Comparison of ENCODE assay signal across 23 mouse cellular contexts in genomic region chr13:17773112-17773511, GRCm38 (mm10). TPM values are rescaled to one million over a fixed set of nuclear protein-coding genes. Genes with fewer than 3 reads are reported as not detected.
DNase-seq lines count a peak whose midpoint lies in the region; ATAC-seq and TF ChIP-seq lines count a peak whose summit lies in the region.
"Had no signal": no experiment of that assay in that cellular context is flagged by ENCODE, and none has a peak within 500 bp of the region (broad histone marks: within the 10 kb centered on the region; RNA-seq: fewer than 3 reads in every experiment).

No protein-coding gene starts in this region.

- H3K4me1 ChIP-seq in liver, postnatal 0 days (ENCODE audit: insufficient read depth) = no peaks in the 10 kb centered on the region
- H3K4me1 ChIP-seq in liver, embryonic 12.5 days = 0 out of 2 replicates have a peak, but pooled peaks cover 5% of the 10 kb centered on the region
- peaks cover 3 to 16% of the 10 kb centered on the region in 2 experiments; a peak in 3 of 4 replicates for H3K4me1 ChIP-seq in MEL (ENCODE audit: control insufficient read depth in 1 of 2, insufficient read depth in 2 of 2, low read length in 2 of 2)
- H3K4me1 ChIP-seq: embryonic facial prominence, embryonic 10.5 days; embryonic facial prominence, embryonic 13.5 days; forebrain, embryonic 12.5 days; heart, embryonic 10.5 days; hindbrain, embryonic 10.5 days had no signal

- TF ChIP-seq POLR2A in MEL (IDR thresholded peaks at IDR 0.05; ENCODE audit: control insufficient read depth in 1 of 2, insufficient read depth in 1 of 2, low read depth in 1 of 2, low read length in 2 of 2, poor library complexity in 1 of 2) = no peak

- no peak for TF ChIP-seq CTCF in liver, postnatal 0 days (IDR thresholded peaks at IDR 0.05; ENCODE audit: low read depth)
- TF ChIP-seq CTCF in MEL (IDR thresholded peaks at IDR 0.05 in 2 of 3, conservative IDR thresholded peaks at IDR 0.05 in 1 of 3; ENCODE audit: control insufficient read depth in 1 of 3, insufficient read depth in 1 of 3, low read depth in 2 of 3, low read length in 3 of 3, poor library complexity in 1 of 3, severe bottlenecking in 1 of 3) = no peak

- H3K79me2 ChIP-seq in MEL (ENCODE audit: control insufficient read depth, insufficient read depth, low read length, poor library complexity) = peaks cover 20% of the 10 kb centered on the region

- 0 out of 2 replicates have a peak, but pooled peaks cover under 1% of the 10 kb centered on the region for H3K9me3 ChIP-seq in liver, postnatal 0 days (ENCODE audit: low read length)
- 0 out of 2 replicates have a peak, but pooled peaks cover 2% of the 10 kb centered on the region for H3K9me3 ChIP-seq in liver, embryonic 12.5 days (replicated peaks)
- H3K9me3 ChIP-seq in MEL (replicated peaks; ENCODE audit: insufficient read depth, low read length) = no peaks in the 10 kb centered on the region
- H3K9me3 ChIP-seq: embryonic facial prominence, embryonic 13.5 days; forebrain, embryonic 15.5 days; heart, embryonic 10.5 days; heart, embryonic 13.5 days had no signal

- no peak overlapping the region for H3K4me3 ChIP-seq in liver, postnatal 0 days (ENCODE audit: low read depth, low read length)
- H3K4me3 ChIP-seq in liver, embryonic 12.5 days = no peak overlapping the region
- H3K4me3 ChIP-seq in MEL (ENCODE audit: control insufficient read depth in 1 of 2, insufficient read depth in 1 of 2, low read depth in 2 of 2, low read length in 2 of 2) = no peak overlapping the region
- H3K4me3 ChIP-seq: embryonic facial prominence, embryonic 10.5 days; embryonic facial prominence, embryonic 13.5 days; erythroblast, embryonic 14.5 days; forebrain, embryonic 12.5 days; forebrain, embryonic 15.5 days; heart, adult 2 months; heart, embryonic 10.5 days; heart, embryonic 13.5 days; hindbrain, embryonic 10.5 days had no signal

- DNase-seq in liver, postnatal 0 days = no peak
- DNase-seq in MEL (ENCODE audit: low read depth, low spot score) = peak; percentile 76
- no peak for DNase-seq in embryo, embryonic 9.5 days (ENCODE audit: extremely low spot score)
- DNase-seq in heart, postnatal 10 days = no peak
- DNase-seq: adrenal gland, adult 8-10 months; adrenal gland, postnatal 25 days; cerebellum, adult 18-20 months; cerebellum, adult 9-10 months; gastrocnemius, postnatal 25 days; heart, adult 2 months had no signal

- H3K27me3 ChIP-seq in liver, postnatal 0 days (ENCODE audit: insufficient read depth, low read length) = no peaks in the 10 kb centered on the region
- H3K27me3 ChIP-seq in liver, embryonic 12.5 days (replicated peaks) = no peaks in the 10 kb centered on the region
- no peaks in the 10 kb centered on the region for H3K27me3 ChIP-seq in MEL (ENCODE audit: control insufficient read depth in 1 of 2, insufficient read depth in 2 of 2, low read length in 2 of 2)
- H3K27me3 ChIP-seq: embryonic facial prominence, embryonic 13.5 days; forebrain, embryonic 12.5 days; forebrain, embryonic 15.5 days; heart, embryonic 13.5 days had no signal

- H3K27ac ChIP-seq in liver, postnatal 0 days (ENCODE audit: low read depth) = 0 out of 2 replicates have a peak overlapping the region, but pooled peaks have one; percentile 5
- H3K27ac ChIP-seq in liver, embryonic 12.5 days = no peak overlapping the region
- H3K27ac ChIP-seq in MEL (ENCODE audit: control insufficient read depth, low read depth, low read length) = no peak overlapping the region
- H3K27ac ChIP-seq: embryonic facial prominence, embryonic 10.5 days; embryonic facial prominence, embryonic 13.5 days; heart, adult 2 months; heart, embryonic 10.5 days; heart, embryonic 13.5 days; hindbrain, embryonic 10.5 days; hindbrain, embryonic 14.5 days had no signal

- peaks cover 9% of the 10 kb centered on the region for H3K36me3 ChIP-seq in liver, postnatal 0 days (replicated peaks; ENCODE audit: insufficient read depth, low read length)
- H3K36me3 ChIP-seq in liver, embryonic 12.5 days = peaks cover 12% of the 10 kb centered on the region
- peaks cover 7 to 33% of the 10 kb centered on the region in 2 experiments for H3K36me3 ChIP-seq in MEL (ENCODE audit: control insufficient read depth in 1 of 2, insufficient read depth in 2 of 2, low read length in 2 of 2)

- ATAC-seq in liver, postnatal 0 days = no peak
- no peak for ATAC-seq in liver, embryonic 12.5 days
- peak; percentile 84 for ATAC-seq in common myeloid progenitor, adult 5-6 weeks (replicated peaks; ENCODE audit: low read depth, poor library complexity, severe bottlenecking)
- peak; percentile 87 for ATAC-seq in megakaryocyte progenitor cell, adult 5-6 weeks (replicated peaks; ENCODE audit: poor library complexity)
- no peak for ATAC-seq in activated CD4-positive, CD25-positive, alpha-beta regulatory T cell, adult 4 months
- ATAC-seq: forebrain, embryonic 15.5 days had no signal

- no peak for TF ChIP-seq RAD21 in MEL (IDR thresholded peaks at IDR 0.05; ENCODE audit: low read depth, low read length)

- no peak for TF ChIP-seq EP300 in liver, postnatal 0 days (IDR thresholded peaks at IDR 0.05; ENCODE audit: low read depth)
- peak; percentile 44 to 79; a peak in 3 of 4 replicates for TF ChIP-seq EP300 in MEL (IDR thresholded peaks at IDR 0.05; ENCODE audit: low read depth in 1 of 2, low read length in 2 of 2)

- H3K4me2 ChIP-seq in liver, postnatal 0 days (ENCODE audit: low read depth, low read length) = no peak overlapping the region
- H3K4me2 ChIP-seq in liver, embryonic 12.5 days = no peak overlapping the region
- H3K4me2 ChIP-seq: embryonic facial prominence, embryonic 13.5 days; forebrain, embryonic 12.5 days; forebrain, embryonic 15.5 days; heart, embryonic 13.5 days; hindbrain, embryonic 14.5 days had no signal

- H3K9ac ChIP-seq in liver, postnatal 0 days (replicated peaks) = no peak overlapping the region
- H3K9ac ChIP-seq in liver, embryonic 12.5 days = no peak overlapping the region
- H3K9ac ChIP-seq in MEL (ENCODE audit: control insufficient read depth, low read depth, low read length, poor library complexity, severe bottlenecking) = no peak overlapping the region
- H3K9ac ChIP-seq: embryonic facial prominence, embryonic 13.5 days; forebrain, embryonic 12.5 days; forebrain, embryonic 15.5 days; heart, embryonic 13.5 days; hindbrain, embryonic 14.5 days had no signal

- intact Hi-C loops in heart, postnatal 10 days (cut with DNase I) = no loop called here

TF ChIP-seq in MEL, 35 proteins besides CTCF, POLR2A, EP300 and RAD21 (continues in another document):
- no peak for TF ChIP-seq TBP (IDR thresholded peaks at IDR 0.05; ENCODE audit: low read depth, low read length)
- no peak for TF ChIP-seq TAL1 (IDR thresholded peaks at IDR 0.05; ENCODE audit: low read length)
- TF ChIP-seq CHD1 (IDR thresholded peaks at IDR 0.05; ENCODE audit: low read depth, low read length) = no peak
- no peak for TF ChIP-seq KAT2A (conservative IDR thresholded peaks at IDR 0.05; ENCODE audit: low read depth, low read length)
- TF ChIP-seq MAZ (IDR thresholded peaks at IDR 0.05; ENCODE audit: low read depth, low read length) = peak; percentile 71; the same call in 1 of the 2 replicates
- TF ChIP-seq GATA1 (IDR thresholded peaks at IDR 0.05; ENCODE audit: low read depth, low read length) = peak; percentile 49
- TF ChIP-seq ZKSCAN1 (IDR thresholded peaks at IDR 0.05; ENCODE audit: low read depth, low read length) = no peak
- TF ChIP-seq MYB (IDR thresholded peaks at IDR 0.05; ENCODE audit: low read depth, low read length) = no peak
- TF ChIP-seq NELFE (IDR thresholded peaks at IDR 0.05; ENCODE audit: low read depth, low read length) = no peak
- no peak for TF ChIP-seq NRF1 (IDR thresholded peaks at IDR 0.05; ENCODE audit: insufficient read depth, low read depth, low read length, poor library complexity, severe bottlenecking)
- TF ChIP-seq ZMIZ1 (IDR thresholded peaks at IDR 0.05; ENCODE audit: low read depth, low read length) = no peak
- no peak for TF ChIP-seq POLR2AphosphoS5 (IDR thresholded peaks at IDR 0.05; ENCODE audit: borderline replicate concordance, low read depth, low read length)
- TF ChIP-seq ETS1 (IDR thresholded peaks at IDR 0.05; ENCODE audit: low read depth, low read length) = peak; percentile 53; the same call in 1 of the 2 replicates
- TF ChIP-seq HCFC1 (IDR thresholded peaks at IDR 0.05; ENCODE audit: low read depth, low read length) = no peak
- 0 out of 2 replicates have a peak, but pooled peaks have one; percentile 33 for TF ChIP-seq RCOR1 (IDR thresholded peaks at IDR 0.05; ENCODE audit: low read depth, low read length)
- no peak for TF ChIP-seq ZC3H11A (IDR thresholded peaks at IDR 0.05; ENCODE audit: low read depth, low read length)
- TF ChIP-seq CHD2 (IDR thresholded peaks at IDR 0.05; ENCODE audit: low read length) = no peak
- 0 out of 2 replicates have a peak, but pooled peaks have one; percentile 13 for TF ChIP-seq ELF1 (IDR thresholded peaks at IDR 0.05; ENCODE audit: low read depth, low read length)
- no peak for TF ChIP-seq USF2 (IDR thresholded peaks at IDR 0.05; ENCODE audit: borderline replicate concordance in 1 of 2, insufficient read depth in 1 of 2, low read depth in 1 of 2, low read length in 2 of 2)
- no peak for TF ChIP-seq JUND (IDR thresholded peaks at IDR 0.05; ENCODE audit: low read depth, low read length)
- TF ChIP-seq SIN3A (IDR thresholded peaks at IDR 0.05; ENCODE audit: low read length) = no peak
- TF ChIP-seq BHLHE40 (IDR thresholded peaks at IDR 0.05; ENCODE audit: borderline replicate concordance, low read depth, low read length) = no peak
- no peak for TF ChIP-seq MEF2A (IDR thresholded peaks at IDR 0.05; ENCODE audit: extremely low read depth, insufficient replicate concordance, low read depth, low read length, poor library complexity, severe bottlenecking)
- TF ChIP-seq TCF12 (IDR thresholded peaks at IDR 0.05; ENCODE audit: low read depth, low read length) = no peak
- no peak for TF ChIP-seq MAFK (IDR thresholded peaks at IDR 0.05; ENCODE audit: borderline replicate concordance, low read depth, low read length)
- TF ChIP-seq SMC3 (IDR thresholded peaks at IDR 0.05; ENCODE audit: low read depth, low read length) = no peak

RNA-seq across cellular contexts. Expression of gene Cdk13, which starts 31.8 kb away (rescaled TPM):
- polyA plus RNA-seq in liver, postnatal 0 days (2015; fragmentation: Nextera tagmentation; extraction: Ambion mirVana) = 5.0 and 6.6 TPM in 2 replicates
- polyA plus RNA-seq in liver, embryonic 12.5 days (2016; fragmentation: Nextera tagmentation; extraction: Ambion mirVana) = 11.1 and 15.5 TPM in 2 replicates
- total RNA-seq in MEL (2012; rRNA removed) = 27.2 and 28.7 TPM in 2 replicates
- 10 to 100 TPM in 1 of 2 experiments, not detected in 1; 43.7 TPM for polyA plus RNA-seq in MEL (2012; ENCODE audit: insufficient read depth in 1 of 2, insufficient read length in 2 of 2, low read depth in 1 of 2, low replicate concordance in 2 of 2, missing spikeins in 1 of 2)
- 101 and 120 TPM in 2 replicates for total RNA-seq in common myeloid progenitor, adult 5-6 weeks (2017)
- 82.3 and 90.9 TPM in 2 replicates for total RNA-seq in megakaryocyte progenitor cell, adult 5-6 weeks (2015)
- total RNA-seq in megakaryocyte progenitor cell, adult 5-6 weeks (2017) = 43.9 and 73.1 TPM in 2 replicates
- 10 to 100 TPM; 35.3 to 35.4 TPM for total RNA-seq in heart, postnatal 10 days (2021)
- polyA plus RNA-seq in activated CD4-positive, CD25-positive, alpha-beta regulatory T cell, adult 4 months (2017; shearing (Covaris generic)) = 10 to 100 TPM; 17.6 to 24.3 TPM

Comparison
In these comparisons a context has a peak if more than half of its experiments do, and no peak if none do; other contexts are left out.
1. ATAC-seq: peak in common myeloid progenitor, adult 5-6 weeks (single experiment) and megakaryocyte progenitor cell, adult 5-6 weeks (single experiment); none in liver, postnatal 0 days (single experiment), liver, embryonic 12.5 days (single experiment) and activated CD4-positive, CD25-positive, alpha-beta regulatory T cell, adult 4 months (single experiment).